Mouse (Mus musculus) T-helper 1 cell (primary cell): ENCODE measurements around the gene Mast2.

Source experiments
- in situ Hi-C: fragments of 300-600 bp; cut with MboI, MseI; formaldehyde crosslinking; loops from one replicate; pipeline ENCODE4 v1.15.1; 2025; ENCODE audit warnings: high pct_unique_total_duplicates

Mast2 gene

GRCm38 (mm10) chr4:116464126-116464981 is at the start of gene Mast2:
Mast2 (minus strand) TSS chr4:116464183.
- in situ Hi-C loops = no loop called here

- in situ Hi-C loops = loop anchor here (10.0 kb wide), 1 partner anchor 1407 kb away; the partner anchor contains the start of gene Ipo13
Measured at GRCm38 (mm10) chr4:116507425-116508218, 43.6 kb upstream of the Mast2 start, which contains the start of gene Ipp. Ipp (plus strand) TSS chr4:116507549.

- in situ Hi-C loops = loop anchor here (10.0 kb wide), 1 partner anchor 1408 kb away; the partner anchor contains the start of gene Ipo13
Measured at GRCm38 (mm10) chr4:116506886-116507424, 43.0 kb upstream of the Mast2 start.

- in situ Hi-C loops = loop anchor here (10.0 kb wide), 1 partner anchor 1415 kb away; the partner anchor contains the start of gene Ipo13
Measured at GRCm38 (mm10) chr4:116499978-116500377, 36.0 kb upstream of the Mast2 start.

- in situ Hi-C loops = no loop called here
Measured at GRCm38 (mm10) chr4:116493646-116494045, 29.7 kb upstream of the Mast2 start.

GRCm38 (mm10) chr4:116492460-116492859 is 28.5 kb upstream of the Mast2 start:
- in situ Hi-C loops = no loop called here

GRCm38 (mm10) chr4:116491886-116492285 is 27.9 kb upstream of the Mast2 start:
- in situ Hi-C loops = no loop called here

- in situ Hi-C loops = no loop called here
Measured at GRCm38 (mm10) chr4:116491119-116491536, 27.1 kb upstream of the Mast2 start.

GRCm38 (mm10) chr4:116483476-116483875 is 19.5 kb upstream of the Mast2 start:
- in situ Hi-C loops = no loop called here

GRCm38 (mm10) chr4:116481322-116481721 is 17.3 kb upstream of the Mast2 start:
- in situ Hi-C loops = no loop called here

GRCm38 (mm10) chr4:116463231-116464125 is 505 bp downstream of the Mast2 start:
- in situ Hi-C loops = no loop called here

GRCm38 (mm10) chr4:116461943-116462342 is 2.0 kb downstream of the Mast2 start:
- in situ Hi-C loops = no loop called here

GRCm38 (mm10) chr4:116451553-116451952 is 12.4 kb downstream of the Mast2 start:
- in situ Hi-C loops = loop anchor here (5.0 kb wide), 1 partner anchor 104 kb away; no protein-coding TSS in a partner anchor

- in situ Hi-C loops = loop anchor here (5.0 kb wide), 1 partner anchor 103 kb away; no protein-coding TSS in a partner anchor
Measured at GRCm38 (mm10) chr4:116449951-116450350, 14.0 kb downstream of the Mast2 start.

GRCm38 (mm10) chr4:116448673-116449072 is 15.3 kb downstream of the Mast2 start:
- in situ Hi-C loops = no loop called here

GRCm38 (mm10) chr4:116439383-116439782 is 24.6 kb downstream of the Mast2 start:
- in situ Hi-C loops = no loop called here

GRCm38 (mm10) chr4:116438561-116438960 is 25.4 kb downstream of the Mast2 start:
- in situ Hi-C loops = no loop called here

GRCm38 (mm10) chr4:116435626-116436025 is 28.4 kb downstream of the Mast2 start:
- in situ Hi-C loops = no loop called here

GRCm38 (mm10) chr4:116422186-116422585 is 41.8 kb downstream of the Mast2 start:
- in situ Hi-C loops = no loop called here

GRCm38 (mm10) chr4:116421170-116421569 is 42.8 kb downstream of the Mast2 start:
- in situ Hi-C loops = no loop called here

GRCm38 (mm10) chr4:116412993-116413392 is 51.0 kb downstream of the Mast2 start:
- in situ Hi-C loops = no loop called here
